Comparison of ENCODE assay signal across 9 mouse cellular contexts in the genomic region with DNA sequence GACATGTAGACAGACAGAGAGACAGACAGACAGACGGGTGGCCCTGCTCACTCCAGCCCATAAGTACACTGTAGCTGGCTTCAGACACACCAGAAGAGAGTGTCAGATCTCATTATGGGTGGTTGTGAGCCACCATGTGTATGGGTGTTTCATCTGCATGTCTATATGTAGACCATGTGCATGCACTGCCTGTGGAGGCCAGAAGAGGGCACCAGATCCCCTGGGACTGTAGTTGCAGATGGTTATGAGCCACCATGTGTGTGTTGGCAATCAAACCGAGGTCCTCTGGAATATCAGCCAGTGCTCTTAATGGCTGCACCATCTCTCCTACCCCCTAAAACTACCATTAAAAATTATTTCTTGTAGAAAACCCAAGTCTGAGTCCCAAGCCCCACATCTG. TPM values are rescaled to one million over a fixed set of nuclear protein-coding genes. Genes with fewer than 3 reads are reported as not detected.
DNase-seq lines count a peak whose midpoint lies in the region; ATAC-seq lines count a peak whose summit lies in the region.
"Had no signal": no experiment of that assay in that cellular context is flagged by ENCODE, and none has a peak within 500 bp of the region (broad histone marks: within the 10 kb centered on the region; RNA-seq: fewer than 3 reads in every experiment).

No protein-coding gene starts in this region.

- ATAC-seq in erythroid progenitor cell, adult 5-6 weeks (replicated peaks; ENCODE audit: low FRiP score, poor library complexity, severe bottlenecking) = 0 out of 2 replicates have a peak, but pooled peaks have one; percentile 39
- no peak for ATAC-seq in hindbrain, embryonic 16.5 days
- ATAC-seq in forebrain, embryonic 11.5 days (replicated peaks; ENCODE audit: low FRiP score) = no peak

- no peaks in the 10 kb centered on the region for H3K9me3 ChIP-seq in hindbrain, embryonic 16.5 days (ENCODE audit: control insufficient read depth, low read length)
- H3K9me3 ChIP-seq in forebrain, embryonic 11.5 days (ENCODE audit: control insufficient read depth, low read length) = no peaks in the 10 kb centered on the region

- 86% methylated on average over 2 of the region's 2 CpGs for WGBS in hindbrain, embryonic 16.5 days
- WGBS in forebrain, embryonic 11.5 days = 92% methylated on average over 2 of the region's 2 CpGs

- H3K27me3 ChIP-seq in hindbrain, embryonic 16.5 days (replicated peaks; ENCODE audit: control insufficient read depth, insufficient read depth, low read length) = no peaks in the 10 kb centered on the region
- no peaks in the 10 kb centered on the region for H3K27me3 ChIP-seq in forebrain, embryonic 11.5 days (ENCODE audit: control insufficient read depth, insufficient read depth, low read length)
- H3K27me3 ChIP-seq: embryonic facial prominence, embryonic 13.5 days had no signal

- no peak overlapping the region for H3K4me3 ChIP-seq in hindbrain, embryonic 16.5 days (ENCODE audit: low read length)
- no peak overlapping the region for H3K4me3 ChIP-seq in forebrain, embryonic 11.5 days (ENCODE audit: low read depth, low read length)
- H3K4me3 ChIP-seq: embryonic facial prominence, embryonic 13.5 days had no signal

- H3K9ac ChIP-seq in hindbrain, embryonic 16.5 days (ENCODE audit: low read depth, low read length) = no peak overlapping the region
- no peak overlapping the region for H3K9ac ChIP-seq in forebrain, embryonic 11.5 days (ENCODE audit: low read length)
- H3K9ac ChIP-seq: embryonic facial prominence, embryonic 13.5 days had no signal

- no peaks in the 10 kb centered on the region for H3K36me3 ChIP-seq in hindbrain, embryonic 16.5 days (ENCODE audit: control insufficient read depth, insufficient read depth, low read length)
- H3K36me3 ChIP-seq in forebrain, embryonic 11.5 days (ENCODE audit: control insufficient read depth, insufficient read depth, low read length) = no peaks in the 10 kb centered on the region
- H3K36me3 ChIP-seq: embryonic facial prominence, embryonic 13.5 days had no signal

- H3K4me1 ChIP-seq in hindbrain, embryonic 16.5 days (ENCODE audit: control insufficient read depth, insufficient read depth, low read depth, low read length) = no peaks in the 10 kb centered on the region
- H3K4me1 ChIP-seq in forebrain, embryonic 11.5 days (replicated peaks; ENCODE audit: control insufficient read depth, insufficient read depth, low read length) = no peaks in the 10 kb centered on the region
- H3K4me1 ChIP-seq: embryonic facial prominence, embryonic 13.5 days had no signal

- H3K4me2 ChIP-seq in hindbrain, embryonic 16.5 days (ENCODE audit: low read length) = no peak overlapping the region
- no peak overlapping the region for H3K4me2 ChIP-seq in forebrain, embryonic 11.5 days (ENCODE audit: low read depth, low read length, severe bottlenecking)
- H3K4me2 ChIP-seq: embryonic facial prominence, embryonic 13.5 days had no signal

- H3K27ac ChIP-seq in hindbrain, embryonic 16.5 days (ENCODE audit: low read depth, low read length) = no peak overlapping the region
- H3K27ac ChIP-seq in forebrain, embryonic 11.5 days (ENCODE audit: low read depth, low read length) = no peak overlapping the region
- H3K27ac ChIP-seq: embryonic facial prominence, embryonic 13.5 days had no signal

- DNase-seq in heart, adult 11 months = peak; percentile 84
- no peak for DNase-seq in heart, adult 9 months (ENCODE audit: low spot score in 2 of 2)
- peak; percentile 53 to 75 for DNase-seq in spleen, postnatal 4 days (ENCODE audit: low spot score in 2 of 2)
- no peak for DNase-seq in spleen, adult 12 weeks (ENCODE audit: low spot score)
- peak; percentile 54 for DNase-seq in thymus, postnatal 4 days
- no peak for DNase-seq in forebrain, embryonic 11.5 days (ENCODE audit: low spot score)

RNA-seq across cellular contexts. Expression of gene Fcgr4, which starts 11.8 kb away (rescaled TPM):
- total RNA-seq in erythroid progenitor cell, adult 5-6 weeks (2015; ENCODE audit: low replicate concordance) = 12.2 and 20.2 TPM in 2 replicates
- total RNA-seq in erythroid progenitor cell, adult 5-6 weeks (2017; ENCODE audit: low replicate concordance) = 7.3 and 7.6 TPM in 2 replicates
- polyA plus RNA-seq in hindbrain, embryonic 16.5 days (2015; fragmentation: Nextera tagmentation; extraction: Ambion mirVana) = 0.20 and 0.40 TPM in 2 replicates
- polyA plus RNA-seq in forebrain, embryonic 11.5 days (2014; fragmentation: Nextera tagmentation; extraction: Ambion mirVana) = 0.21 and 0.35 TPM in 2 replicates

RNA-seq across cellular contexts. Expression of gene Fcgr2b, which starts 30.6 kb away (rescaled TPM):
- 29.2 and 34.8 TPM in 2 replicates for total RNA-seq in erythroid progenitor cell, adult 5-6 weeks (2015; ENCODE audit: low replicate concordance)
- 5.0 and 32.1 TPM in 2 replicates for total RNA-seq in erythroid progenitor cell, adult 5-6 weeks (2017; ENCODE audit: low replicate concordance)
- 1.6 and 2.3 TPM in 2 replicates for polyA plus RNA-seq in hindbrain, embryonic 16.5 days (2015; fragmentation: Nextera tagmentation; extraction: Ambion mirVana)
- polyA plus RNA-seq in forebrain, embryonic 11.5 days (2014; fragmentation: Nextera tagmentation; extraction: Ambion mirVana) = 0.31 TPM in 1 of 2 replicates, not detected in the other

RNA-seq across cellular contexts. Expression of gene Fcgr3, which starts 57.8 kb away (rescaled TPM):
- 78.6 and 80.1 TPM in 2 replicates for total RNA-seq in erythroid progenitor cell, adult 5-6 weeks (2015; ENCODE audit: low replicate concordance)
- 29.8 and 53.5 TPM in 2 replicates for total RNA-seq in erythroid progenitor cell, adult 5-6 weeks (2017; ENCODE audit: low replicate concordance)
- 9.8 and 11.5 TPM in 2 replicates for polyA plus RNA-seq in hindbrain, embryonic 16.5 days (2015; fragmentation: Nextera tagmentation; extraction: Ambion mirVana)
- polyA plus RNA-seq in forebrain, embryonic 11.5 days (2014; fragmentation: Nextera tagmentation; extraction: Ambion mirVana) = 4.3 TPM in 2 replicates

Comparison
In these comparisons a context has a peak if more than half of its experiments do, and no peak if none do; other contexts are left out.
1. DNase-seq: peak in heart, adult 11 months (single experiment), spleen, postnatal 4 days (2 of 2) and thymus, postnatal 4 days (single experiment); none in heart, adult 9 months (0 of 2), spleen, adult 12 weeks (single experiment) and forebrain, embryonic 11.5 days (single experiment).